Mouse (Mus musculus): ENCODE results near the gene G2e3. TPM values are rescaled to one million over a fixed set of nuclear protein-coding genes. Genes with fewer than 3 reads are reported as not detected.

The G2e3 gene
- total and polyA plus RNA-seq, 3 experiments: 10.6 to 42.5 (median 11.3) TPM

- no peak for TF ChIP-seq GABPA (IDR thresholded peaks at IDR 0.05; ENCODE audit: low read depth, low read length)
- no peak; the same call in 1 of the 2 replicates for TF ChIP-seq MXI1 (IDR thresholded peaks at IDR 0.05; ENCODE audit: low read depth, low read length)
- peak; percentile 55; the same call in 1 of the 2 replicates for TF ChIP-seq GATA1 (IDR thresholded peaks at IDR 0.05; ENCODE audit: low read depth, low read length)
- TF ChIP-seq JUND (IDR thresholded peaks at IDR 0.05; ENCODE audit: low read depth, low read length): no peak
Measured at GRCm38 (mm10) chr12:51411362-51411761, 63.5 kb downstream of the G2e3 start (continued).

Other genes starting within 250 kb of the G2e3 start
- 35.4 and 36.6 TPM in 2 replicates for gene Scfd1, start 29.4 kb downstream of the G2e3 start, total RNA-seq (2012; rRNA removed)
- 10 to 100 TPM in 1 of 2 experiments, not detected in 1; 28.0 TPM for gene Scfd1, start 29.4 kb downstream of the G2e3 start, polyA plus RNA-seq (2012; ENCODE audit: insufficient read depth in 1 of 2, insufficient read length in 2 of 2, low read depth in 1 of 2, low replicate concordance in 2 of 2, missing spikeins in 1 of 2)
- gene Coch, start 245.3 kb downstream of the G2e3 start, total RNA-seq (2012; rRNA removed): not detected in 2 replicates
- gene Coch, start 245.3 kb downstream of the G2e3 start, polyA plus RNA-seq (2012; ENCODE audit: insufficient read depth in 1 of 2, insufficient read length in 2 of 2, low read depth in 1 of 2, low replicate concordance in 2 of 2, missing spikeins in 1 of 2): not detected

Data from MEL (cell line).